ENCODE assay signal across 8 mouse cellular contexts in the genomic region with DNA sequence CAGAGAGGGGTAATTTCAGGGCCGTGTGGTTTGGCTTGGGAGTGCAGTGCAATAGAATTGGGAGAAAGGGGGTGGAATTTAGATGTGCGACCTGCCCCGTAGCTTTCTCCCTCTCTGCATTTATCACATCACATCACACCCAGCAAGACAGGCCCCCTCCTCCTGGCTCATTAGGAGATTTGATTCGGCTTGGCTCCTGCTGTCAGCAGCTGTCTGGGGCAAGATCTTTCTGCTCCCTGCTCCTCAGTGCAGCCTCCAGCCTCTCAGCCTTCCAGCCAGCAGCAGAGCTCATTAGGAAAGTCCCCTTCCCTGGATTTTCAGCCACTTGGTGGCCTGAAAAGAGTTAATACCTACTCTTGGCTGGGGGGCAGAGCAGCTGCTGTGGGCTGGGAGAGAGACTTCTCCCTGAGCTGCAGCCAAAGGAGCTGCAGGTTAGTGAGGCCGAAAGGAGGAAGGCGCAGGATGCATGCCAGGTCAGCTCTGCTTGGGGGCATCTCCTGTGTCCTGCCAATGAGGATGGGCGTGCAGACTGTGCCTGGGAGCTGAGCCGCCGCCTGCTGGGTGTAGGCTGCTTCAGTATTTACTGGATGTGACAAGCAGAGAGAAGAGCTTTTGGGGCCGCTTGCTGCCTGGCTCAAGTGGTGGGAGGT. TPM values are rescaled to one million over a fixed set of nuclear protein-coding genes. Genes with fewer than 3 reads are reported as not detected.
A peak's percentile ranks its signal among the peaks of the same experiment; 100 is the strongest.
DNase-seq lines count a peak whose midpoint lies in the region; ATAC-seq and TF ChIP-seq lines count a peak whose summit lies in the region.

No protein-coding gene starts in this region.

- peak overlapping the region; percentile 40 for H3K4me2 ChIP-seq in embryonic facial prominence, embryonic 13.5 days
- H3K4me2 ChIP-seq in liver, embryonic 12.5 days = no peak overlapping the region

- no peaks in the 10 kb centered on the region for H3K9me3 ChIP-seq in E14TG2a.4 (ENCODE audit: low read length)
- no peaks in the 10 kb centered on the region for H3K9me3 ChIP-seq in embryonic facial prominence, embryonic 13.5 days
- H3K9me3 ChIP-seq in liver, embryonic 12.5 days (replicated peaks) = no peaks in the 10 kb centered on the region

- H3K27me3 ChIP-seq in E14TG2a.4 (ENCODE audit: insufficient read depth, low read length) = peaks cover 49% of the 10 kb centered on the region
- H3K27me3 ChIP-seq in embryonic facial prominence, embryonic 13.5 days = peaks cover 37% of the 10 kb centered on the region
- peaks cover 42% of the 10 kb centered on the region for H3K27me3 ChIP-seq in liver, embryonic 12.5 days (replicated peaks)

- ATAC-seq in frontal cortex, adult (ENCODE audit: low TSS enrichment) = peak; percentile 87
- no peak for ATAC-seq in embryonic facial prominence, embryonic 13.5 days (ENCODE audit: insufficient number of reproducible peaks, insufficient read depth, low FRiP score, low TSS enrichment, low read depth)
- ATAC-seq in liver, embryonic 12.5 days = no peak

- 3% methylated on average over 10 of the region's 10 CpGs for WGBS in embryonic facial prominence, embryonic 13.5 days
- 11% methylated on average over 10 of the region's 10 CpGs for WGBS in olfactory bulb, adult 2 months
- WGBS in liver, embryonic 12.5 days (ENCODE audit: insufficient replicate concordance) = 13% methylated on average over 10 of the region's 10 CpGs

- no peak overlapping the region for H3K27ac ChIP-seq in embryonic facial prominence, embryonic 13.5 days
- 0 out of 2 replicates have a peak overlapping the region, but pooled peaks have one; percentile 0 for H3K27ac ChIP-seq in olfactory bulb, adult 2 months (ENCODE audit: insufficient read depth, low read depth, low read length)
- no peak overlapping the region for H3K27ac ChIP-seq in liver, embryonic 12.5 days

- no peak for DNase-seq in frontal cortex, postnatal 14 days (ENCODE audit: low spot score in 2 of 2)
- peak; percentile 50 to 74 for DNase-seq in left cerebral cortex, postnatal 25 days (ENCODE audit: low spot score in 2 of 2)
- DNase-seq in spleen, postnatal 4 days (ENCODE audit: low spot score in 2 of 2) = no peak

- intact Hi-C loops in left cerebral cortex, postnatal 25 days (cut with DNase I) = no loop called here

- 0 out of 2 replicates have a peak overlapping the region, but pooled peaks have one; percentile 10 for H3K4me3 ChIP-seq in E14TG2a.4 (replicated peaks; ENCODE audit: low read length)
- H3K4me3 ChIP-seq in embryonic facial prominence, embryonic 13.5 days = no peak overlapping the region
- peak overlapping the region; percentile 26 for H3K4me3 ChIP-seq in olfactory bulb, adult 2 months (ENCODE audit: insufficient read depth, low read depth, low read length)
- H3K4me3 ChIP-seq in liver, embryonic 12.5 days = no peak overlapping the region

- 0 out of 2 replicates have a peak overlapping the region, but pooled peaks have one; percentile 21 for H3K9ac ChIP-seq in embryonic facial prominence, embryonic 13.5 days
- no peak overlapping the region for H3K9ac ChIP-seq in liver, embryonic 12.5 days

- TF ChIP-seq CTCF in E14TG2a.4 (conservative IDR thresholded peaks at IDR 0.05; ENCODE audit: low read length) = no peak
- TF ChIP-seq CTCF in olfactory bulb, adult 2 months (IDR thresholded peaks at IDR 0.05; ENCODE audit: insufficient read depth, low read depth, low read length) = no peak

- H3K36me3 ChIP-seq in E14TG2a.4 (ENCODE audit: insufficient read depth, low read length) = no peaks in the 10 kb centered on the region
- H3K36me3 ChIP-seq in embryonic facial prominence, embryonic 13.5 days = no peaks in the 10 kb centered on the region
- no peaks in the 10 kb centered on the region for H3K36me3 ChIP-seq in liver, embryonic 12.5 days

- peaks cover 36% of the 10 kb centered on the region for H3K4me1 ChIP-seq in E14TG2a.4 (replicated peaks; ENCODE audit: low read depth, low read length)
- H3K4me1 ChIP-seq in embryonic facial prominence, embryonic 13.5 days = peaks cover 31% of the 10 kb centered on the region
- H3K4me1 ChIP-seq in olfactory bulb, adult 2 months (ENCODE audit: control insufficient read depth, insufficient read depth, low read length) = peaks cover 17% of the 10 kb centered on the region
- no peaks in the 10 kb centered on the region for H3K4me1 ChIP-seq in liver, embryonic 12.5 days

- TF ChIP-seq POLR2A in olfactory bulb, adult 2 months (IDR thresholded peaks at IDR 0.05; ENCODE audit: insufficient read depth, low read depth, low read length) = no peak

RNA-seq across cellular contexts. Expression of a gene that starts 12.4 kb away (rescaled TPM):
- polyA plus RNA-seq in embryonic facial prominence, embryonic 13.5 days (2015; fragmentation: Nextera tagmentation; extraction: Ambion mirVana) = 0.63 and 0.65 TPM in 2 replicates
- 10 to 100 TPM; 55.9 to 77.4 TPM for total RNA-seq in left cerebral cortex, postnatal 25 days (2021)
- not detected in 2 replicates for polyA plus RNA-seq in olfactory bulb, adult 2 months (2012; ENCODE audit: insufficient read depth, insufficient read length, low replicate concordance, missing spikeins)
- 0.10 and 0.22 TPM in 2 replicates for polyA plus RNA-seq in liver, embryonic 12.5 days (2016; fragmentation: Nextera tagmentation; extraction: Ambion mirVana)

Comparison
In these comparisons a context has a peak if more than half of its experiments do, and no peak if none do; other contexts are left out.
1. DNase-seq: peak in left cerebral cortex, postnatal 25 days (2 of 2); none in frontal cortex, postnatal 14 days (0 of 2) and spleen, postnatal 4 days (0 of 2).
2. H3K4me3 ChIP-seq: peak in E14TG2a.4 (single experiment) and olfactory bulb, adult 2 months (single experiment); none in embryonic facial prominence, embryonic 13.5 days (single experiment) and liver, embryonic 12.5 days (single experiment).